Mouse (Mus musculus): ENCODE measurements around the gene Rps6kc1. TPM values are rescaled to one million over a fixed set of nuclear protein-coding genes. Genes with fewer than 3 reads are reported as not detected.

Gene Rps6kc1
- polyA plus RNA-seq, 1 experiment, result 8.9 TPM

DNA sequence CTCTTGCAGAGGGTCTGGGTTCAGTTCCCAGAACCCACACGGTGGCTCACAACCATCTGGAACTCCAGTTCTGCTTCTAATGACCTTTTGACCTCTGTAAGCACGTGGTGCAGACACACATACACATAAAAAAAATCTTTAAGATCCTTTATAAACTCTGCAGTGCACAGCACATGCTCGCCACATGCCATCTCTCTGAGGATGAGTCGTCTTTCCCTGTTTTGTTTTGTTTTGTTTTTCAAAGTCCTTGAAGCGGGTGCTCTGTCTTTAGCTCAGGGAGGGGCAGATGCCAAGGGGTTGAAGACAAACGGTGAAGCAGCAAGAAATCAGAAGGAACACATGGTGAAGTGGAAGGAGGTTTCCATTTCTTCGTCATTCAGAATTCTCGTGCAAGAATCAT is 143.9 kb downstream of the Rps6kc1 start:
- H3K4me3 ChIP-seq (replicated peaks; ENCODE audit: control insufficient read depth, low read depth, low read length), result no peak overlapping the region
- WGBS, result 55% methylated on average over 8 of the region's 8 CpGs
- H3K4me1 ChIP-seq (ENCODE audit: control insufficient read depth, insufficient read depth, low read length), result no peaks in the 10 kb centered on the region
- no peak for TF ChIP-seq POLR2A (IDR thresholded peaks at IDR 0.05; ENCODE audit: borderline replicate concordance, control insufficient read depth, low read depth, low read length)
- no peak for TF ChIP-seq CTCF (IDR thresholded peaks at IDR 0.05; ENCODE audit: control insufficient read depth, insufficient read depth, low read length)
- no peak overlapping the region for H3K27ac ChIP-seq (ENCODE audit: control insufficient read depth, insufficient read depth, low read depth, low read length, poor library complexity)

- Histone ChIP-seq H3K4me1 (ENCODE audit: control insufficient read depth, insufficient read depth, low read length) (no peaks in the 10 kb centered on the region), H3K4me3 (replicated peaks; ENCODE audit: control insufficient read depth, low read depth, low read length) (no peak overlapping the region), H3K27ac (ENCODE audit: control insufficient read depth, insufficient read depth, low read depth, low read length, poor library complexity) (no peak overlapping the region)
- no peak for TF ChIP-seq POLR2A (IDR thresholded peaks at IDR 0.05; ENCODE audit: borderline replicate concordance, control insufficient read depth, low read depth, low read length)
- no peak for TF ChIP-seq CTCF (IDR thresholded peaks at IDR 0.05; ENCODE audit: control insufficient read depth, insufficient read depth, low read length)
- 91% methylated on average over 2 of the region's 2 CpGs for WGBS
These were observed 144.8 kb downstream of the Rps6kc1 start for GRCm38 (mm10) chr1:190766800-190767199.

- TF ChIP-seq CTCF (IDR thresholded peaks at IDR 0.05; ENCODE audit: control insufficient read depth, insufficient read depth, low read length) (no peak), POLR2A (IDR thresholded peaks at IDR 0.05; ENCODE audit: borderline replicate concordance, control insufficient read depth, low read depth, low read length) (no peak)
- no peaks in the 10 kb centered on the region for H3K4me1 ChIP-seq (ENCODE audit: control insufficient read depth, insufficient read depth, low read length)
- WGBS, result 84% methylated on average over 10 of the region's 10 CpGs
- H3K27ac ChIP-seq (ENCODE audit: control insufficient read depth, insufficient read depth, low read depth, low read length, poor library complexity), result no peak overlapping the region
- no peak overlapping the region for H3K4me3 ChIP-seq (replicated peaks; ENCODE audit: control insufficient read depth, low read depth, low read length)
These were observed 147.8 kb downstream of the Rps6kc1 start for GRCm38 (mm10) chr1:190763756-190764155.

DNA sequence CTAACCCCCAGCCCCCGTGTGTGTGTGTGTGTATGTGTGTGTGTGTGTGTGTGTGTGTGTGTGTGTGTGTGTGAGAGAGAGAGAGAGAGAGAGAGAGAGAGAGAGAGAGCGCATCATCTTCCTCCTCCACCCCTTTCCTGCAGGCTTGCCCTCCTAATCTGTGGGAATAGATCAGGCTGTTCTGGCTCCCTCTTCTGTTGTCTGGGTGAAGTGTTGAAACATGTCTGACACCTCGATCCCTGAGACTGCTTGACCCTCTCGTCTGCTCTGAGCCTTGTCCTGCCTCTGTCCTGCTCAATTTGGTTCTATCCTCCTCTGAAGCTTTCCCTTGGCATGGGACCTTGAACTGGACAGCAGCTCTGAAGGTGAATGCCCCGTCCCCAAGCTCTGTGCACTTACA is 149.8 kb downstream of the Rps6kc1 start:
- H3K4me1 ChIP-seq (ENCODE audit: control insufficient read depth, insufficient read depth, low read length), result no peaks in the 10 kb centered on the region
- H3K4me3 ChIP-seq (replicated peaks; ENCODE audit: control insufficient read depth, low read depth, low read length), result no peak overlapping the region
- H3K27ac ChIP-seq (ENCODE audit: control insufficient read depth, insufficient read depth, low read depth, low read length, poor library complexity), result no peak overlapping the region
- 44% methylated on average over 5 of the region's 5 CpGs for WGBS
- TF ChIP-seq POLR2A (IDR thresholded peaks at IDR 0.05; ENCODE audit: borderline replicate concordance, control insufficient read depth, low read depth, low read length) (no peak), CTCF (IDR thresholded peaks at IDR 0.05; ENCODE audit: control insufficient read depth, insufficient read depth, low read length) (no peak)

- TF ChIP-seq POLR2A (IDR thresholded peaks at IDR 0.05; ENCODE audit: borderline replicate concordance, control insufficient read depth, low read depth, low read length), result no peak
- no peak for TF ChIP-seq CTCF (IDR thresholded peaks at IDR 0.05; ENCODE audit: control insufficient read depth, insufficient read depth, low read length)
- WGBS, result 75% methylated on average over 8 of the region's 8 CpGs
- Histone ChIP-seq H3K27ac (ENCODE audit: control insufficient read depth, insufficient read depth, low read depth, low read length, poor library complexity) (no peak overlapping the region), H3K4me3 (replicated peaks; ENCODE audit: control insufficient read depth, low read depth, low read length) (no peak overlapping the region), H3K4me1 (ENCODE audit: control insufficient read depth, insufficient read depth, low read length) (no peaks in the 10 kb centered on the region)
These were observed 153.7 kb downstream of the Rps6kc1 start for GRCm38 (mm10) chr1:190757899-190758298.

DNA sequence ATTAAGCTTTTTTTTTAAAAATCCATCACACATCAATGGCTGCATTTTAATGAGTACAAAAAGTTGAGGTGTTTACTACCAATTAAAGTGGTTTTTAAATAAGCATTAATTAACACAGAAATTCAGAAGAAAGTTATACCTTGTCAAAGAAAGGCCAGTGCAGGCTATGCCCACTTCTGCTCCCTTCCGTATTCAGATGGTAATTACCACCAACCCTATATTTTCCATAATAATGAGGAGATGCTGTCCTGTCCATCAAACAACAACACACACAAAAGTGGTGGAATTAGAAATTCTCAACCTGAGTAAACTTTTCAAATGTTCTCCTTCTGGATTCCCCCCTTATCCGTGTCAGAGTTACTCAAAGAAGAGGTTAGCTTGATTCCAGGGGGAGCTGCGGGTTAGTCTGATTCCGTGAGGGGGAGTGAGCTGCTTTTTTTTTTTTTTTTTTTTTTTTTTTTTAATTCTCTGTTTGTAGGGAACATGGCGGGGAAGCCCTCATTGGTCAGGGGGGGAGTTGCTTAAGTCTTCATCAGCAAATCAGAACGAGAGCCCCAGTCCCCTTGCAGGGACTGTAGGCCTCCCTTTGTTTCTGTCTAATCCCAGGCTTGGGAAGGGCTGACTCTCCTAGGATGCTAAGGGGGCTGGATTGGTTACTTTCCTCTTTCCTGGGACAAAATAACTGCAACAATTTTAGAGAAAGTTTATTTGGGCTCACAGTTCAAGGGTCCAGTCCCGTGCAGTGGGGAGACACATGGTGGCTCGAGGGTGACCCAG is 159.6 kb downstream of the Rps6kc1 start:
- H3K4me3 ChIP-seq (replicated peaks; ENCODE audit: control insufficient read depth, low read depth, low read length), result no peak overlapping the region
- WGBS, result 71% methylated on average over 8 of the region's 8 CpGs
- H3K27ac ChIP-seq (ENCODE audit: control insufficient read depth, insufficient read depth, low read depth, low read length, poor library complexity), result no peak overlapping the region
- no peaks in the 10 kb centered on the region for H3K4me1 ChIP-seq (ENCODE audit: control insufficient read depth, insufficient read depth, low read length)
- TF ChIP-seq CTCF (IDR thresholded peaks at IDR 0.05; ENCODE audit: control insufficient read depth, insufficient read depth, low read length), result no peak
- no peak for TF ChIP-seq POLR2A (IDR thresholded peaks at IDR 0.05; ENCODE audit: borderline replicate concordance, control insufficient read depth, low read depth, low read length)

DNA sequence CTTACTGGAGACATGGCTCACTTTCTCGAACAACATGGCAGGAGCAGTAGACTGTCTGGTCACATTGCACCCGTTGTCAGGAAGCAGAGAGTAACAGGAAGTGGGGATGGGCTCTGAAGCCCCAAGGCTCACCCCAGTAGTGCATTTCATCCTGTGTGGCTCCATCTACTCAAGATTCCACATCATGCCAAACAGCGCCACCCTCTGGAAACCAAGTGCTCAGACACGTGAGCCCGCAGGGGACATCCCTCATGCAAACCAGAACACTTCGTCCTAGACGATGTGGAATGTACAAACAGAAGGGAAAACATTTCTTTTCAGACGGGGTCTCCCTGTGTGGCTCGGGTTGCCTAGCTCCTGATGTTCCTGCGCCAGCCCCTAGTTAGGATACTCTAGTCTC is 162.6 kb downstream of the Rps6kc1 start:
- Histone ChIP-seq H3K27ac (ENCODE audit: control insufficient read depth, insufficient read depth, low read depth, low read length, poor library complexity) (no peak overlapping the region), H3K4me3 (replicated peaks; ENCODE audit: control insufficient read depth, low read depth, low read length) (no peak overlapping the region), H3K4me1 (ENCODE audit: control insufficient read depth, insufficient read depth, low read length) (no peaks in the 10 kb centered on the region)
- WGBS, result 85% methylated on average over 10 of the region's 10 CpGs
- TF ChIP-seq CTCF (IDR thresholded peaks at IDR 0.05; ENCODE audit: control insufficient read depth, insufficient read depth, low read length), result no peak
- no peak for TF ChIP-seq POLR2A (IDR thresholded peaks at IDR 0.05; ENCODE audit: borderline replicate concordance, control insufficient read depth, low read depth, low read length)

- Histone ChIP-seq H3K27ac (ENCODE audit: control insufficient read depth, insufficient read depth, low read depth, low read length, poor library complexity) (no peak overlapping the region), H3K4me1 (ENCODE audit: control insufficient read depth, insufficient read depth, low read length) (no peaks in the 10 kb centered on the region), H3K4me3 (replicated peaks; ENCODE audit: control insufficient read depth, low read depth, low read length) (no peak overlapping the region)
- TF ChIP-seq POLR2A (IDR thresholded peaks at IDR 0.05; ENCODE audit: borderline replicate concordance, control insufficient read depth, low read depth, low read length) (no peak), CTCF (IDR thresholded peaks at IDR 0.05; ENCODE audit: control insufficient read depth, insufficient read depth, low read length) (no peak)
- WGBS, result 70% methylated on average over 5 of the region's 5 CpGs
These were observed 170.1 kb downstream of the Rps6kc1 start for GRCm38 (mm10) chr1:190741421-190741820.
